Mouse (Mus musculus): ENCODE measurements around the gene Aasdh. TPM values are rescaled to one million over a fixed set of nuclear protein-coding genes. Genes with fewer than 3 reads are reported as not detected.

Aasdh gene
- 14.3 and 15.1 TPM in 2 replicates for polyA plus RNA-seq (2012; rRNA removed)

GRCm38 (mm10) chr5:76905405-76906154, at the start of gene Aasdh:
Aasdh (minus strand) TSS chr5:76905514.
- no peaks in the 10 kb centered on the region for H3K27me3 ChIP-seq (replicated peaks; ENCODE audit: control insufficient read depth, insufficient read depth, low read length)
- H3K4me1 ChIP-seq (ENCODE audit: control insufficient read depth, insufficient read depth, low read length): peaks cover 4% of the 10 kb centered on the region; the same call in 1 of the 2 replicates
- no peaks in the 10 kb centered on the region; the same call in 1 of the 2 replicates for H3K36me3 ChIP-seq (ENCODE audit: control insufficient read depth, insufficient read depth, low read length)
- peak within 1 kb of the TSS; percentile 82 for H3K4me3 ChIP-seq (ENCODE audit: insufficient read depth, low read depth, low read length)
- WGBS: under 1% methylated on average over 47 of the region's 47 CpGs
- TF ChIP-seq CTCF (conservative IDR thresholded peaks at IDR 0.05; ENCODE audit: insufficient read depth, insufficient read length, low read depth, low read length) (no peak; the same call in 1 of the 2 replicates), POLR2A (IDR thresholded peaks at IDR 0.05; ENCODE audit: low read depth, low read length) (peak; percentile 91)
- peak; percentile 96 for DNase-seq
- peak within 1 kb of the TSS; percentile 95 for H3K27ac ChIP-seq (ENCODE audit: insufficient read depth, low read depth, low read length)

GRCm38 (mm10) chr5:76954271-76954900, 49.1 kb upstream of the Aasdh start:
- TF ChIP-seq CTCF (conservative IDR thresholded peaks at IDR 0.05; ENCODE audit: insufficient read depth, insufficient read length, low read depth, low read length) (no peak), POLR2A (IDR thresholded peaks at IDR 0.05; ENCODE audit: low read depth, low read length) (no peak)
- 67% methylated on average over 6 of the region's 6 CpGs for WGBS
- no peak for DNase-seq
- H3K4me1 ChIP-seq (ENCODE audit: control insufficient read depth, insufficient read depth, low read length): peaks cover 5% of the 10 kb centered on the region
- no peak overlapping the region for H3K4me3 ChIP-seq (ENCODE audit: insufficient read depth, low read depth, low read length)
- no peaks in the 10 kb centered on the region for H3K27me3 ChIP-seq (replicated peaks; ENCODE audit: control insufficient read depth, insufficient read depth, low read length)
- H3K27ac ChIP-seq (ENCODE audit: insufficient read depth, low read depth, low read length): no peak overlapping the region
- H3K36me3 ChIP-seq (ENCODE audit: control insufficient read depth, insufficient read depth, low read length): peaks cover 10% of the 10 kb centered on the region

GRCm38 (mm10) chr5:76953794-76954193, 48.5 kb upstream of the Aasdh start:
- peaks cover 10% of the 10 kb centered on the region for H3K36me3 ChIP-seq (ENCODE audit: control insufficient read depth, insufficient read depth, low read length)
- H3K4me3 ChIP-seq (ENCODE audit: insufficient read depth, low read depth, low read length): no peak overlapping the region
- TF ChIP-seq POLR2A (IDR thresholded peaks at IDR 0.05; ENCODE audit: low read depth, low read length) (no peak), CTCF (conservative IDR thresholded peaks at IDR 0.05; ENCODE audit: insufficient read depth, insufficient read length, low read depth, low read length) (no peak)
- peaks cover 5% of the 10 kb centered on the region; the same call in 1 of the 2 replicates for H3K4me1 ChIP-seq (ENCODE audit: control insufficient read depth, insufficient read depth, low read length)
- H3K27me3 ChIP-seq (replicated peaks; ENCODE audit: control insufficient read depth, insufficient read depth, low read length): no peaks in the 10 kb centered on the region
- 33% methylated on average over 3 of the region's 3 CpGs for WGBS
- peak; percentile 60 for DNase-seq
- no peak overlapping the region for H3K27ac ChIP-seq (ENCODE audit: insufficient read depth, low read depth, low read length)

- 6% methylated on average over 7 of the region's 7 CpGs for WGBS
- Histone ChIP-seq H3K27ac (ENCODE audit: insufficient read depth, low read depth, low read length) (peak overlapping the region; percentile 93), H3K4me3 (ENCODE audit: insufficient read depth, low read depth, low read length) (peak overlapping the region; percentile 85), H3K27me3 (replicated peaks; ENCODE audit: control insufficient read depth, insufficient read depth, low read length) (no peaks in the 10 kb centered on the region), H3K4me1 (ENCODE audit: control insufficient read depth, insufficient read depth, low read length) (peaks cover 13% of the 10 kb centered on the region), H3K36me3 (ENCODE audit: control insufficient read depth, insufficient read depth, low read length) (peaks cover 4% of the 10 kb centered on the region)
- DNase-seq: no peak
- TF ChIP-seq CTCF (conservative IDR thresholded peaks at IDR 0.05; ENCODE audit: insufficient read depth, insufficient read length, low read depth, low read length) (0 out of 2 replicates have a peak, but pooled peaks have one; percentile 4), POLR2A (IDR thresholded peaks at IDR 0.05; ENCODE audit: low read depth, low read length) (no peak)
Measured at GRCm38 (mm10) chr5:76952112-76953040, 47.1 kb upstream of the Aasdh start.

- Histone ChIP-seq H3K4me1 (ENCODE audit: control insufficient read depth, insufficient read depth, low read length) (peaks cover 18% of the 10 kb centered on the region), H3K4me3 (ENCODE audit: insufficient read depth, low read depth, low read length) (peak within 1 kb of the TSS; percentile 85), H3K36me3 (ENCODE audit: control insufficient read depth, insufficient read depth, low read length) (no peaks in the 10 kb centered on the region), H3K27ac (ENCODE audit: insufficient read depth, low read depth, low read length) (peak within 1 kb of the TSS; percentile 93), H3K27me3 (replicated peaks; ENCODE audit: control insufficient read depth, insufficient read depth, low read length) (no peaks in the 10 kb centered on the region)
- DNase-seq: peak; percentile 99
- TF ChIP-seq POLR2A (IDR thresholded peaks at IDR 0.05; ENCODE audit: low read depth, low read length): peak; percentile 92
- TF ChIP-seq CTCF (conservative IDR thresholded peaks at IDR 0.05; ENCODE audit: insufficient read depth, insufficient read length, low read depth, low read length): no peak
- under 1% methylated on average over 81 of the region's 81 CpGs for WGBS
Measured at GRCm38 (mm10) chr5:76951106-76952027, 46.1 kb upstream of the Aasdh start, which contains the start of the genes Paics and Ppat. Paics (plus strand) TSS chr5:76951307. Ppat (minus strand) TSS chr5:76951578.

All from kidney, adult 2 months (tissue).